Mouse (Mus musculus) embryonic fibroblast, embryonic 13.5 days (primary cell): ENCODE results near the gene Kdelc2. TPM values are rescaled to one million over a fixed set of nuclear protein-coding genes. Genes with fewer than 3 reads are reported as not detected.

Experiments
- H3K27ac ChIP-seq: 2 replicates; pipeline ENCODE4 v1.5.1; 2012; ENCODE audit warnings: low read length, control low read depth, inconsistent platforms; ENCODE audit not compliant: insufficient read depth
- H3K4me1 ChIP-seq: 2 replicates; pipeline ENCODE4 v1.6.1; 2011; ENCODE audit warnings: low read length; ENCODE audit not compliant: control insufficient read depth, insufficient read depth
- H3K4me3 ChIP-seq: 2 replicates; pipeline ENCODE4 v1.5.1; 2011; ENCODE audit warnings: mild to moderate bottlenecking, control low read depth, low read length; ENCODE audit not compliant: insufficient read depth
- CTCF ChIP-seq: IDR thresholded peaks from 2 replicates; pipeline ENCODE4 v1.5.1; 2011; ENCODE audit warnings: mild to moderate bottlenecking, control low read depth, low read length, moderate library complexity, borderline replicate concordance; ENCODE audit not compliant: insufficient read depth
- POLR2A ChIP-seq: IDR thresholded peaks from 2 replicates; pipeline ENCODE4 v1.6.1; 2011; ENCODE audit warnings: low read depth, mild to moderate bottlenecking, control low read depth, low read length, moderate library complexity
- polyA plus RNA-seq: library from polyadenylated mRNA; stranded (reverse); fragments of >200 nt; gene quantifications from 2 replicates; pipeline ENCODE4 v1.2.4, GENCODE M21; 2011; ENCODE audit warnings: low read depth; ENCODE audit not compliant: missing spikeins, insufficient read length

Gene Kdelc2
- 34.7 and 51.7 TPM in 2 replicates for polyA plus RNA-seq

- H3K4me3 ChIP-seq, result peak within 1 kb of the TSS; percentile 63
- H3K27ac ChIP-seq, result peak within 1 kb of the TSS; percentile 88
- no peaks in the 10 kb centered on the region; the same call in none of the 2 replicates for H3K4me1 ChIP-seq
- TF ChIP-seq CTCF (peak; percentile 43; the same call in 1 of the 2 replicates), POLR2A (peak; percentile 81)
These were observed at the start of gene Kdelc2 for GRCm38 (mm10) chr9:53383951-53384866. Gene Kdelc2 (plus strand): TSS chr9:53384025.

- Histone ChIP-seq H3K4me3 (no peak overlapping the region), H3K27ac (no peak overlapping the region), H3K4me1 (no peaks in the 10 kb centered on the region)
- TF ChIP-seq POLR2A, result no peak
- TF ChIP-seq CTCF, result no peak
These were observed 48.7 kb upstream of the Kdelc2 start for GRCm38 (mm10) chr9:53335131-53335530.

GRCm38 (mm10) chr9:53339603-53340002 is 44.2 kb upstream of the Kdelc2 start:
- no peak for TF ChIP-seq CTCF
- no peak for TF ChIP-seq POLR2A
- H3K27ac ChIP-seq, result no peak overlapping the region
- no peak overlapping the region for H3K4me3 ChIP-seq
- no peaks in the 10 kb centered on the region for H3K4me1 ChIP-seq

- peak overlapping the region; percentile 43 for H3K4me3 ChIP-seq
- no peak overlapping the region for H3K27ac ChIP-seq
- TF ChIP-seq CTCF, result no peak
- TF ChIP-seq POLR2A, result no peak
- no peaks in the 10 kb centered on the region for H3K4me1 ChIP-seq
These were observed 43.4 kb upstream of the Kdelc2 start for GRCm38 (mm10) chr9:53340328-53340916.

GRCm38 (mm10) chr9:53340969-53341368 is 42.9 kb upstream of the Kdelc2 start:
- Histone ChIP-seq H3K4me3 (peak overlapping the region; percentile 43), H3K27ac (no peak overlapping the region), H3K4me1 (no peaks in the 10 kb centered on the region)
- no peak for TF ChIP-seq POLR2A

- TF ChIP-seq POLR2A (no peak), CTCF (no peak)
- H3K4me1 ChIP-seq, result no peaks in the 10 kb centered on the region
- H3K27ac ChIP-seq, result no peak overlapping the region
- H3K4me3 ChIP-seq, result no peak overlapping the region
These were observed 41.8 kb upstream of the Kdelc2 start for GRCm38 (mm10) chr9:53341981-53342380.

GRCm38 (mm10) chr9:53344646-53345432 is 39.0 kb upstream of the Kdelc2 start:
- Histone ChIP-seq H3K4me3 (no peak overlapping the region), H3K4me1 (no peaks in the 10 kb centered on the region), H3K27ac (no peak overlapping the region)
- TF ChIP-seq CTCF, result no peak
- no peak for TF ChIP-seq POLR2A

GRCm38 (mm10) chr9:53345728-53346127 is 38.1 kb upstream of the Kdelc2 start:
- H3K27ac ChIP-seq, result no peak overlapping the region
- H3K4me1 ChIP-seq, result no peaks in the 10 kb centered on the region
- no peak overlapping the region for H3K4me3 ChIP-seq
- TF ChIP-seq CTCF (no peak), POLR2A (no peak)

- no peaks in the 10 kb centered on the region for H3K4me1 ChIP-seq
- no peak overlapping the region for H3K27ac ChIP-seq
- no peak for TF ChIP-seq CTCF
- TF ChIP-seq POLR2A, result no peak
- H3K4me3 ChIP-seq, result no peak overlapping the region
These were observed 37.4 kb upstream of the Kdelc2 start for GRCm38 (mm10) chr9:53346402-53346801.
